Mouse (Mus musculus) stomach, postnatal 0 days (tissue): ENCODE results near the gene Gng13. TPM values are rescaled to one million over a fixed set of nuclear protein-coding genes. Genes with fewer than 3 reads are reported as not detected.

Source experiments
- ATAC-seq: fragments of 200-750 bp; cut with Nextera tagmentation; 2 replicates; pipeline ENCODE4 v1.8.0; 2017; ENCODE audit not compliant: low FRiP score, low TSS enrichment
- DNase-seq: peaks from one replicate; pipeline ENCODE4 v3.0.0-alpha.2; 2016; ENCODE audit warnings: low spot score
- H3K27ac ChIP-seq: fragments of 300-500 bp; sonication (generic); replicated peaks from 2 replicates; pipeline ENCODE4 v1.5.1; 2014; ENCODE audit warnings: mild to moderate bottlenecking, control low read depth
- H3K27me3 ChIP-seq: fragments of 300-500 bp; sonication (generic); 2 replicates; pipeline ENCODE4 v1.6.1; 2014; ENCODE audit warnings: low read length; ENCODE audit not compliant: control insufficient read depth, insufficient read depth
- H3K36me3 ChIP-seq: fragments of 300-500 bp; sonication (generic); 2 replicates; pipeline ENCODE4 v1.6.1; 2014; ENCODE audit warnings: low read length, mixed read lengths; ENCODE audit not compliant: control insufficient read depth, insufficient read depth
- H3K4me1 ChIP-seq: fragments of 300-500 bp; sonication (generic); replicated peaks from 2 replicates; pipeline ENCODE4 v1.6.1; 2014; ENCODE audit warnings: antibody characterized with exemption; ENCODE audit not compliant: control insufficient read depth, insufficient read depth
- H3K4me2 ChIP-seq: fragments of 300-500 bp; sonication (generic); replicated peaks from 2 replicates; pipeline ENCODE4 v1.6.1; 2014; ENCODE audit warnings: low read depth, mild to moderate bottlenecking, control low read depth, moderate library complexity
- H3K4me3 ChIP-seq: fragments of 300-500 bp; sonication (generic); 2 replicates; pipeline ENCODE4 v1.5.1; 2014; ENCODE audit warnings: low read depth, low read length, control low read depth
- H3K9ac ChIP-seq: fragments of 300-500 bp; sonication (generic); 2 replicates; pipeline ENCODE4 v1.6.1; 2014; ENCODE audit warnings: mild to moderate bottlenecking, low read length, control low read depth, mixed read lengths
- H3K9me3 ChIP-seq: fragments of 300-500 bp; sonication (generic); 2 replicates; pipeline ENCODE4 v1.6.1; 2016; ENCODE audit warnings: low read length; ENCODE audit not compliant: control insufficient read depth
- CTCF ChIP-seq: IDR thresholded peaks from 2 replicates; pipeline ENCODE4 v1.5.1; 2016; ENCODE audit warnings: antibody characterized with exemption, low read depth, mild to moderate bottlenecking, moderate library complexity
- EP300 ChIP-seq: optimal IDR thresholded peaks from 2 replicates; pipeline ENCODE3; 2016; ENCODE audit warnings: antibody characterized with exemption
- WGBS: fragments of 180-500 bp; shearing (Covaris S2); extraction: QIAGEN DNeasy Blood & Tissue Kit; methylation state at CpG from one replicate; pipeline ENCODE4 v1.1.7; 2014; 5-methylcytosine and 5-hydroxymethylcytosine counted together
- polyA plus RNA-seq: library from polyadenylated mRNA; unstranded; fragments of >200 nt; fragmentation: Nextera tagmentation; extraction: Ambion mirVana; gene quantifications from 2 replicates; pipeline ENCODE4 v1.2.1, GENCODE M21; 2015

The Gng13 gene
- polyA plus RNA-seq, 1 experiment from 2014 or later = 1.4 TPM

GRCm38 (mm10) chr17:25711136-25711535 is 5.8 kb upstream of the Gng13 start:
- H3K36me3 ChIP-seq = no peaks in the 10 kb centered on the region
- ATAC-seq = no peak
- H3K27ac ChIP-seq = no peak overlapping the region
- TF ChIP-seq CTCF = no peak
- no peak for TF ChIP-seq EP300
- no peaks in the 10 kb centered on the region for H3K9me3 ChIP-seq
- H3K4me3 ChIP-seq = no peak overlapping the region
- H3K4me1 ChIP-seq = no peaks in the 10 kb centered on the region
- no peaks in the 10 kb centered on the region for H3K27me3 ChIP-seq
- 66% methylated on average over 4 of the region's 4 CpGs for WGBS
- H3K4me2 ChIP-seq = no peak overlapping the region
- no peak overlapping the region for H3K9ac ChIP-seq
- DNase-seq = no peak

GRCm38 (mm10) chr17:25715627-25716026 is 1.3 kb upstream of the Gng13 start:
- no peak for DNase-seq
- H3K4me1 ChIP-seq = no peaks in the 10 kb centered on the region

GRCm38 (mm10) chr17:25716130-25716529 is 841 bp upstream of the Gng13 start:
- ATAC-seq = no peak
- no peak overlapping the region for H3K27ac ChIP-seq
- no peaks in the 10 kb centered on the region for H3K4me1 ChIP-seq
- peaks cover 4% of the 10 kb centered on the region; the same call in 1 of the 2 replicates for H3K36me3 ChIP-seq
- TF ChIP-seq EP300 = no peak
- no peak for TF ChIP-seq CTCF
- H3K9me3 ChIP-seq = no peaks in the 10 kb centered on the region
- WGBS = 13% methylated on average over 6 of the region's 6 CpGs
- H3K4me3 ChIP-seq = no peak overlapping the region
- no peaks in the 10 kb centered on the region for H3K27me3 ChIP-seq
- H3K9ac ChIP-seq = no peak overlapping the region
- H3K4me2 ChIP-seq = no peak overlapping the region
- no peak for DNase-seq

More at GRCm38 (mm10) chr17:25715627-25716026, 1.3 kb upstream of the Gng13 start:
- Histone ChIP-seq H3K9me3 (no peaks in the 10 kb centered on the region), H3K4me2 (no peak overlapping the region), H3K27me3 (no peaks in the 10 kb centered on the region), H3K36me3 (peaks cover 4% of the 10 kb centered on the region; the same call in 1 of the 2 replicates), H3K9ac (no peak overlapping the region), H3K27ac (no peak overlapping the region), H3K4me3 (no peak overlapping the region)
- WGBS = 56% methylated on average over 3 of the region's 3 CpGs
- ATAC-seq = no peak
- TF ChIP-seq CTCF (no peak), EP300 (no peak)

- Histone ChIP-seq H3K9me3 (no peaks in the 10 kb centered on the region), H3K27me3 (no peaks in the 10 kb centered on the region), H3K27ac (no peak overlapping the region), H3K36me3 (peaks cover 4% of the 10 kb centered on the region; the same call in 1 of the 2 replicates), H3K4me2 (peak overlapping the region; percentile 66), H3K9ac (no peak overlapping the region; the same call in 1 of the 2 replicates), H3K4me3 (peak overlapping the region; percentile 34), H3K4me1 (no peaks in the 10 kb centered on the region)
- DNase-seq (no peak), ATAC-seq (no peak)
- no peak for TF ChIP-seq EP300
- TF ChIP-seq CTCF = no peak
- 11% methylated on average over 6 of the region's 6 CpGs for WGBS
Measured at GRCm38 (mm10) chr17:25717691-25718090, 720 bp downstream of the Gng13 start.

GRCm38 (mm10) chr17:25721476-25721875 is 4.5 kb downstream of the Gng13 start:
- Histone ChIP-seq H3K4me1 (no peaks in the 10 kb centered on the region; the same call in 1 of the 2 replicates), H3K27ac (no peak overlapping the region), H3K27me3 (no peaks in the 10 kb centered on the region), H3K36me3 (peaks cover 4% of the 10 kb centered on the region; the same call in 1 of the 2 replicates), H3K4me2 (no peak overlapping the region), H3K4me3 (no peak overlapping the region), H3K9me3 (no peaks in the 10 kb centered on the region), H3K9ac (no peak overlapping the region)
- DNase-seq (no peak), ATAC-seq (no peak)
- TF ChIP-seq CTCF = no peak
- TF ChIP-seq EP300 = no peak
- WGBS = 96% methylated on average over 5 of the region's 5 CpGs

- TF ChIP-seq EP300 (no peak), CTCF (no peak)
- peaks cover 4% of the 10 kb centered on the region; the same call in 1 of the 2 replicates for H3K36me3 ChIP-seq
- H3K4me1 ChIP-seq = peaks cover 4% of the 10 kb centered on the region
- DNase-seq = no peak
- no peaks in the 10 kb centered on the region for H3K9me3 ChIP-seq
- H3K4me3 ChIP-seq = no peak overlapping the region
- H3K4me2 ChIP-seq = no peak overlapping the region
- 96% methylated on average over 19 of the region's 19 CpGs for WGBS
- no peak for ATAC-seq
- H3K27ac ChIP-seq = no peak overlapping the region
- no peak overlapping the region for H3K9ac ChIP-seq
- H3K27me3 ChIP-seq = no peaks in the 10 kb centered on the region
Measured at GRCm38 (mm10) chr17:25723470-25723869, 6.5 kb downstream of the Gng13 start.
